In the genomic region with DNA sequence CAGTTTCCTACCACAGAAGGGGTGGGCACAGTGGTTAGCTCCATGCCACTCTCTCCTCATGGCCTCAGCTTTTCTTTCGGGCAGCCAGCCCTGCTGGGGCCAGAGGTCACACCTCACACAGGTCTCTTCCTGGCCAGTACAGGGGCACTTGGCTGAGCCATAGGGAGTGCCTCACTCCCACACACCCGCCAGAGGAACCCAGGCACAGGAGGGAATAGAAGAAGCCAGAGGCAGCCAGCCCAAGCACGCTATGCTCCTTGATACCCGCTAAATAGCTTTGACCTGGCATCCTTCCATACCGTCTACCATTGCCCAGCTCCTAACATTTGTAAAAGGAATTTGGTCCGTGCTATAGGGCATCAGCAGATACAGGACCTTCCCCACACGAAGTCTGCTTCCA, we compare ENCODE assay signal across 10 mouse cellular contexts.
DNase-seq lines count a peak whose midpoint lies in the region; ATAC-seq lines count a peak whose summit lies in the region.
"Had no signal": no experiment of that assay in that cellular context is flagged by ENCODE, and none has a peak within 500 bp of the region (broad histone marks: within the 10 kb centered on the region; RNA-seq: fewer than 3 reads in every experiment).

No protein-coding gene starts in this region.

- peak; percentile 4 for DNase-seq in adrenal gland, adult 2 months
- no peak for DNase-seq in adrenal gland, postnatal 14 days
- peak; percentile 15 for DNase-seq in left cerebral cortex, postnatal 4 days
- DNase-seq in left cerebral cortex, postnatal 14 days (ENCODE audit: low spot score in 2 of 2) = no peak
- no peak for DNase-seq in thymus, adult 18-20 months
- DNase-seq: thymus, postnatal 14 days had no signal

- ATAC-seq in forebrain, embryonic 16.5 days = peak; percentile 56
- ATAC-seq in midbrain, embryonic 13.5 days = peak; percentile 62
- no peak for ATAC-seq in monocyte, adult 5-6 weeks (replicated peaks; ENCODE audit: insufficient number of reproducible peaks, low FRiP score, low TSS enrichment, poor library complexity, severe bottlenecking)

- no peak overlapping the region for H3K9ac ChIP-seq in forebrain, embryonic 16.5 days (replicated peaks; ENCODE audit: low read depth, low read length)
- no peak overlapping the region for H3K9ac ChIP-seq in midbrain, embryonic 13.5 days (replicated peaks)
- H3K9ac ChIP-seq: limb, embryonic 15.5 days had no signal

- no peak overlapping the region for H3K27ac ChIP-seq in forebrain, embryonic 16.5 days (ENCODE audit: low read length)
- peak overlapping the region; percentile 39; the same call in 1 of the 2 replicates for H3K27ac ChIP-seq in midbrain, embryonic 13.5 days
- H3K27ac ChIP-seq: limb, embryonic 15.5 days had no signal

- peaks cover 19% of the 10 kb centered on the region for H3K4me1 ChIP-seq in forebrain, embryonic 16.5 days (replicated peaks; ENCODE audit: control insufficient read depth, insufficient read depth, low read length)
- H3K4me1 ChIP-seq in midbrain, embryonic 13.5 days (replicated peaks) = peaks cover 26% of the 10 kb centered on the region

- H3K27me3 ChIP-seq in forebrain, embryonic 16.5 days (replicated peaks; ENCODE audit: control insufficient read depth, insufficient read depth, low read length) = no peaks in the 10 kb centered on the region
- H3K27me3 ChIP-seq in midbrain, embryonic 13.5 days = 0 out of 2 replicates have a peak, but pooled peaks cover 7% of the 10 kb centered on the region
- H3K27me3 ChIP-seq: limb, embryonic 15.5 days had no signal

- H3K36me3 ChIP-seq in forebrain, embryonic 16.5 days (ENCODE audit: control insufficient read depth, insufficient read depth) = no peaks in the 10 kb centered on the region
- no peaks in the 10 kb centered on the region for H3K36me3 ChIP-seq in midbrain, embryonic 13.5 days
- H3K36me3 ChIP-seq: limb, embryonic 15.5 days had no signal

- intact Hi-C loops in left cerebral cortex, postnatal 4 days (cut with DNase I) = loop anchor here (5.0 to 10.0 kb wide), 4 partner anchors 98 to 663 kb away; no protein-coding TSS in a partner anchor
- intact Hi-C loops in left cerebral cortex, postnatal 14 days (cut with DNase I) = loop anchor here (2.0 to 5.0 kb wide), 5 partner anchors 97 to 661 kb away; partner anchors contain the start of gene Apba1

- WGBS in forebrain, embryonic 16.5 days = 19% methylated on average over 7 of the region's 7 CpGs
- WGBS in midbrain, embryonic 13.5 days = 47% methylated on average over 7 of the region's 7 CpGs

- H3K9me3 ChIP-seq in forebrain, embryonic 16.5 days (ENCODE audit: control insufficient read depth, low read length) = no peaks in the 10 kb centered on the region
- no peaks in the 10 kb centered on the region for H3K9me3 ChIP-seq in midbrain, embryonic 13.5 days
- H3K9me3 ChIP-seq: limb, embryonic 15.5 days had no signal

- no peak overlapping the region for H3K4me2 ChIP-seq in forebrain, embryonic 16.5 days (ENCODE audit: low read length)
- H3K4me2 ChIP-seq in midbrain, embryonic 13.5 days (replicated peaks) = no peak overlapping the region
- H3K4me2 ChIP-seq: limb, embryonic 15.5 days had no signal

- H3K4me3 ChIP-seq in forebrain, embryonic 16.5 days (replicated peaks; ENCODE audit: low read length) = no peak overlapping the region
- H3K4me3 ChIP-seq in midbrain, embryonic 13.5 days (replicated peaks) = no peak overlapping the region
- H3K4me3 ChIP-seq: limb, embryonic 15.5 days had no signal

Comparison
In these comparisons a context has a peak if more than half of its experiments do, and no peak if none do; other contexts are left out.
1. DNase-seq: peak in adrenal gland, adult 2 months (single experiment) and left cerebral cortex, postnatal 4 days (single experiment); none in adrenal gland, postnatal 14 days (single experiment), left cerebral cortex, postnatal 14 days (0 of 2) and thymus, adult 18-20 months (0 of 2).